Mouse (Mus musculus) regulatory T cell (primary cell): ENCODE results near the gene Akna.

Experiments used
- in situ Hi-C: fragments of 300-600 bp; cut with MboI, MseI; formaldehyde crosslinking; loops from one replicate; pipeline ENCODE4 v1.15.1; 2025; ENCODE audit warnings: high pct_unique_total_duplicates

Gene Akna

GRCm38 (mm10) chr4:63403040-63403959, at the start of gene Akna:
Gene Akna (minus strand): TSS chr4:63403354.
- in situ Hi-C loops = loop anchor here (5.0 kb wide), 1 partner anchor 154 kb away; the partner anchor contains the start of gene Tmem268

DNA sequence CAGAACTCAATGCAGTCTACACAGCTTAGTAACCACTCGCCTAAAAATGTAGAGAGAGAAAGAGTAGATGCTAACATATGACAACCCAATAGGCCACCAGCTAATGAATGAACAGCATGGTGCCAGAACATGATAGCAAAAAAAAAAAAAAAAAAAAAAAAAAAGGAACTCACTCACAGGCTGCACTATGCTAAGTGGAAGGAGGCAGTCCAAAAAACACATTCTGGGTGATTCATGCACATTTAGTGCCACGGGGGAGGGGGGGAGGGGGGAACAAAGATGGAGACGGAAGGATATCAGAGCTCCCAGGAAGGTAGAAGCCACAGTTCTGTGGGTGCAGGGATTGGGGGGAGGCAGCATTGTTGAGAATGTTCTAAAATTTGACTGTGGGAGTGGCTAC, 49.4 kb upstream of the Akna start:
- in situ Hi-C loops = no loop called here

- in situ Hi-C loops = no loop called here
Measured at GRCm38 (mm10) chr4:63450551-63450950, 47.4 kb upstream of the Akna start.

DNA sequence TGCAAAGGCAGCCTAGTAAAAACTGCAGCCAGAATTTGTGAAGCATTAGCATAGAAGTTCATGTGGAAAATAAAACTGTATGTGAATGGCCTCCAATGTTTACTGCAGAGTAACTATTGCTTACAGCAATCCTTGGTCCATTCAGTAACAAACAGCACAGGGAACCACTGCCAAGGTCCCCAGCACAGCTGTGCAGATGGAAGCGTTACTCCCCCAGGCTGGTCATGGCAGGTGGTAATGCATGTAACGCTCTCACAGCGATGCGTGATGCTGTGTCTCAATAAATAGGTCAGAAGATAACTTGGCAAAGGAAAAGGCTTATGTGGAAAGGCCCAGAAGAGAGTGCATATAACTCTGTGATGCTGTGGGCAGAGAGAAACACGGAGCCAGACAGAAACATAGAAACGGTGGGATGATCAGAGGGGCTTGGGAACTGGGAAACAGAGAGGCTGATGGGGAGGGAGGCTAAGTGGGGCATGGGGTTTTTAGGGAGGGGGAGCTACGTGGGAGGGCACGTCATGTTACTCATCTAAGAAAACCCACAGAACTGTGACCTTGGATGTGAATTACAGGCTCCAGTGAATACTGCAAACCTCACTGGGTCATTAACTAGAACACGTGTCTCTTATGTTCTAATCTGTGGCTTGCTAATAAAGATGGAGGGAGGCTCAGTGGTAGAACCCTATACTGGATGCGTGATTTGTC, 41.4 kb upstream of the Akna start:
- in situ Hi-C loops = loop anchor here (25.0 kb wide), 2 partner anchors 943 to 1043 kb away; no protein-coding TSS in a partner anchor

DNA sequence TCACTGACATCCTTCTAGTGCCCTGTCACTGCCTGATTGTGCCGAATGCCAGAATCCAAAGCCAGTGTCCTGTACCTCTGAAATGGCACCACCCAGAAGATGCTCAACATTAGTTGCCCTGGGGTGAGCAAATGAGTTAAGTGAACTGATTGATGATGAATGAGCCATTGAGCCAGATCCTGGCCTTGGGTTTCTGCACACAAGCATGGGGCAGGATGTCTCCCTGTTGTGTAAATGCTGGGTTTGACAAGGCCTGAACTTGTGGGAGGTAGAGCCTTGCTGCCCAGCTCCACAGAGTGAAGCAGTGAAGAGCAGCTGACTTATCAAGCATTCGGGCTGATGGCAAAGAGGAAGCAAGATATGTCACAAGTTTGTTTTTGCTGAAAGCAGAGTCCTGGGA, 39.9 kb upstream of the Akna start:
- in situ Hi-C loops = loop anchor here (25.0 kb wide), 2 partner anchors 944 to 1044 kb away; no protein-coding TSS in a partner anchor

DNA sequence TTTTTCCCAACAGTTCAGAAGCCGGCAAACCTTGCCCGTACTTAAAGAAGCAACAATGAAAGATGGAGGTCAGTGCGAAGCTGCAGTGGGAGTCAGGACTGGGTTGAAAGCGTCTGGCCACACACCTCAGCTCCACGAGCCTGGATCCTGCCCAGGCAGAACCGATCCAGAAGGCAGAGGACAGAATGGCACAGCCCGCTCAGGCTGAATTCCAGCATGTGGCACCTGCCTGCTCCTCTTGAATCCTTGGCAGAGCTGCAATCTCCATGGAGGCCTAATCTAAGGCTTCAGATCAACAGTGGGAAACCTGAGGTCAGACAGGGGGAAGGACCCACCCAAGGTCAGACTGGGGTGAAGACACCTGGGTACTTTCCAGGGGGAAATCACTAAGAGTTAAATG, 38.5 kb upstream of the Akna start:
- in situ Hi-C loops = loop anchor here (25.0 kb wide), 2 partner anchors 946 to 1046 kb away; no protein-coding TSS in a partner anchor

DNA sequence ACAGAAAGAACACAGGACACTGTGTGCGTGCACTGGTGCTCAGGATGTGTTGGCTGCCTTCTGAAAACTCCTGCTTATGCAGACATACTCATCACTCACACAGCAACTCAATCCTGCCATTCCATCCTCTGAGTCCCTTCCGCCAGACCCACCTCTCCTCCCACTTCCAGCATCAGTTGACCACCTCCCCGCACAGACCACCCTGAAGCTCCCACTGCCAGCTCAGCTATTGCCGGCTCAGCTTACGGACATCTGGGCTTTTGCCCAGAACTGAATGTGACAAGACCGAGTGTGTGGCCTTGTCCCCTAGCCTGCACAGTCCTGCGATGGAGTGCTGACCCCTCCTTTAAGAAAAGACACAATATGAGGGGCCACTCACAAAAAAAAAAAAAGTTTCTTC, 37.1 kb upstream of the Akna start:
- in situ Hi-C loops = loop anchor here (25.0 kb wide), 2 partner anchors 947 to 1047 kb away; no protein-coding TSS in a partner anchor

GRCm38 (mm10) chr4:63437968-63438367, 34.8 kb upstream of the Akna start:
- in situ Hi-C loops = loop anchor here (25.0 kb wide), 2 partner anchors 949 to 1049 kb away; no protein-coding TSS in a partner anchor

GRCm38 (mm10) chr4:63437119-63437815, 34.1 kb upstream of the Akna start:
- in situ Hi-C loops = loop anchor here (25.0 kb wide), 2 partner anchors 950 to 1050 kb away; no protein-coding TSS in a partner anchor

- in situ Hi-C loops = loop anchor here (25.0 kb wide), 2 partner anchors 952 to 1052 kb away; no protein-coding TSS in a partner anchor
Measured at GRCm38 (mm10) chr4:63435402-63435801, 32.2 kb upstream of the Akna start.

- in situ Hi-C loops = loop anchor here (25.0 kb wide), 2 partner anchors 956 to 1056 kb away; no protein-coding TSS in a partner anchor
Measured at GRCm38 (mm10) chr4:63431098-63431497, 27.9 kb upstream of the Akna start.

GRCm38 (mm10) chr4:63430357-63430756, 27.2 kb upstream of the Akna start:
- in situ Hi-C loops = loop anchor here (25.0 kb wide), 2 partner anchors 957 to 1057 kb away; no protein-coding TSS in a partner anchor

- in situ Hi-C loops = loop anchor here (25.0 kb wide), 2 partner anchors 961 to 1061 kb away; no protein-coding TSS in a partner anchor
Measured at GRCm38 (mm10) chr4:63426308-63426707, 23.2 kb upstream of the Akna start.

- in situ Hi-C loops = no loop called here
Measured at GRCm38 (mm10) chr4:63423811-63424210, 20.7 kb upstream of the Akna start.

GRCm38 (mm10) chr4:63423231-63423630, 20.1 kb upstream of the Akna start:
- in situ Hi-C loops = no loop called here

DNA sequence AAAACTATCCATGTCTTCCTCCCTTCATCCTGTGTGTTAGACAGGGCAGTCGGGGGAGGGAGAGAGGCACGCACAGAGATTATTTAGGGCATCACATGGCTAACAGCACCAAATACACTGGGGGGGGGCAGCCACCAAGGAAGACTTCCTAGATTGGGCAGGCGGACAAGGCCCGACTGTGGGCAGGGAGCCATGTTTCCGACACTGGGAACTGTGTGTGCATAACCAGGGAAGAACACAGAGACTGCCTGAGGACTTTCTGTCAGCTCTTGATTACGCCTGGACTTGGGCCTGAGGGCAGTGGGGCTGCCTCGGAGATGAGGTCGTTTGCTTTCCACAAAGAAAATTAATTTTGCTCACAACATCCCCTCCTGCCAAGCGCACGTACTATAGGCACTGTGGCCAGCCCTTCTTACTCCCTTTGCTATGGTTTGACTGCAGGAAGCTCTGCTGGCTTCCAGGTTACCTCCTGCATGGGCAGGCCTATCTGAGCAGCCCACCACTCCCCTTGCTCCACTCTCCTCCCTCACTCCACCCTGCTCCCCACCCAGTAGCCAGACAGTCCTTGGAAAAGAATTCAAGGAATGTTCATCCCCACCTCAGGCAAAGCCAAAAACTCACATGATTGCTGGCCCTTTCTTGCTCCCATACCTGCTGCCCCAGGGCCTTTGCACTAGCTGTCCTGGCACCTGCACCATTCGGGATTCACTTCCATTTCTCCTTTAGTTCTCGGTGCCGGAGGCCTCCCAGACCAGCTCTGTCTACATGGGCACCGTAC, 17.2 kb upstream of the Akna start:
- in situ Hi-C loops = no loop called here

DNA sequence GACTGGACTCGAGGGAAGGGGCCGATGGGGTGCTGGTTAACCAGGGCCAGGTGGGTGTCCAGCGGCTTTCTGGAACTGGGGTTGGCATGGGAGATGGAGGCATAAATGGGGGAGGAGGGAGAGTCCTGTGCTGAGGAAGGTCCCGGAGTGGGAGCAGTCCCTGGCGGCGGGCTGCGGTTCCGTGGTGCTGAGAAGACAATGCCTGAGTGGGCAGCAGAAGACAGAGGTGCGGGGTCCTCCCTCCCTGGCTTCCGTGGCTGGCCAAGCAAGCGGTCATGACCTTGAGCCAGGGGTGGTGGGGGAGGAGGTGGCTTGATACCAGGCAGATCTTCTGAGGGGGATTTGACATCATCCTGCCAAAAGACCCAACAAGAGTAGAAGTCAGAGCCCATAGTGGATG, 15.1 kb upstream of the Akna start:
- in situ Hi-C loops = loop anchor here (5.0 to 10.0 kb wide), 4 partner anchors 49 to 524 kb away; partner anchors contain the start of gene Whrn

DNA sequence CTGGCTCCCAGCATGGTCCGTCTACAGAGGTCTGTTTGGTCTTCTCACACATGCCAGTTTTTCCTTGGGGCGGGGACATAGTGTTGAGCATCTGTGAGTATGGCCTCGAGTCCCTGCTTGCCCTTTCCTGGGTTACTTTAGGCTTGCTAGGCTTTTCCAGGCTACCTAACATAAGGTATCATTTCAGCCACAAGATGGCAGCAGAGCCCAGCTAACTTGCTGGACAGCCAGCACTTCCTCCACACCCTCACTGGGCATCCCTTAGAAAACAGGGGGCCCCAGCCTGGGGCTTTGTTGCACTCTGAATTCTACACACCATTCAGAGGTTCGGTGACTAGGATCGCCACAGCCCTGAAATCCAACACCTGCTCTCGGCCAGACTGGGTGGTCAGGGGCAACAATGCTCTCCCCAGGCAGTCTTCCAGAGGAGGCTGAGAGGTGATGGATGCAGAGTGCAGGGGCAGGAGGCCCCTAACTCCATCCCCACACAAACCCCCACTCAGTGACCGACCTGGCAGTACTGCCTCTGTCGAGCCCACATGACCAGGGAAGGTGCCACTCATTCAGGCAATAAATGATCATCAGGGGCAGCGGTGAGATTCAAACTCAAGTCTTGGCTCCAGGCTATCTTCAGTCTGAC, 14.3 kb upstream of the Akna start:
- in situ Hi-C loops = loop anchor here (5.0 to 10.0 kb wide), 4 partner anchors 50 to 525 kb away; partner anchors contain the start of gene Whrn

DNA sequence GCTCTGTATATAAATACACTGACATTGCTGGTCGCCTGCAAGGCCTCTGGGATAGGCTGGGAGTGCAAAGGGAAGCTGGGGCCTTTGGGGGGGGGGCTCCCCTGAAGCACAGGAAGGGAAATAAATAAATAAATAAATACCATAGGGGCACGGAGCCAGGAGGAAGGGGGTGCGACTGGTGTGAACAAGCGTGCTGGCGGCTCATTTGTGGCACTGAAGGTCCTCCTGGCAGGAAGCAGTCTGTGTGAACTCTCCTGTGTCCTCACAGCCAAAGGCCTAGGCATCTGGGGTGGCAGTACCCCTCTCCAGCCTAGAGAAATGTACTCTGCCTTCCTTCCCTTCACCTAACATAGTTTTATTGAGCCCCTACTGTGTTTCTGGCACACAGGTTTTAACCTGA, 11.8 kb upstream of the Akna start:
- in situ Hi-C loops = loop anchor here (5.0 to 10.0 kb wide), 4 partner anchors 52 to 527 kb away; partner anchors contain the start of gene Whrn

- in situ Hi-C loops = loop anchor here (10.0 kb wide), 1 partner anchor 264 kb away; no protein-coding TSS in a partner anchor
Measured at GRCm38 (mm10) chr4:63411222-63411621, 8.1 kb upstream of the Akna start.
